Mouse (Mus musculus) intestine, embryonic 15.5 days (tissue): ENCODE measurements around the gene Epb41l5. TPM values are rescaled to one million over a fixed set of nuclear protein-coding genes. Genes with fewer than 3 reads are reported as not detected.

ENCODE experiments used
- ATAC-seq: fragments of 200-750 bp; cut with Nextera tagmentation; 2 replicates; pipeline ENCODE4 v1.8.0; 2017; ENCODE audit warnings: moderate TSS enrichment, moderate library complexity
- H3K27ac ChIP-seq: fragments of 300-500 bp; sonication (generic); 2 replicates; pipeline ENCODE4 v1.5.1; 2015; ENCODE audit warnings: mild to moderate bottlenecking, inconsistent platforms
- H3K27me3 ChIP-seq: fragments of 300-500 bp; sonication (generic); replicated peaks from 2 replicates; pipeline ENCODE4 v1.6.1; 2015; ENCODE audit warnings: inconsistent platforms
- H3K36me3 ChIP-seq: fragments of 300-500 bp; sonication (generic); 2 replicates; pipeline ENCODE4 v1.6.1; 2015; ENCODE audit warnings: inconsistent platforms
- H3K4me1 ChIP-seq: fragments of 300-500 bp; sonication (generic); replicated peaks from 2 replicates; pipeline ENCODE4 v1.6.1; 2015; ENCODE audit warnings: inconsistent platforms
- H3K4me2 ChIP-seq: fragments of 300-500 bp; sonication (generic); replicated peaks from 2 replicates; pipeline ENCODE4 v1.6.1; 2015; ENCODE audit warnings: mild to moderate bottlenecking, inconsistent platforms
- H3K4me3 ChIP-seq: fragments of 300-500 bp; sonication (generic); replicated peaks from 2 replicates; pipeline ENCODE4 v1.5.1; 2015; ENCODE audit warnings: inconsistent platforms
- H3K9ac ChIP-seq: fragments of 300-500 bp; sonication (generic); 2 replicates; pipeline ENCODE4 v1.6.1; 2015; ENCODE audit warnings: inconsistent platforms
- H3K9me3 ChIP-seq: fragments of 300-500 bp; sonication (generic); 2 replicates; pipeline ENCODE4 v1.6.1; 2016; ENCODE audit warnings: inconsistent platforms
- WGBS: fragments of 180-500 bp; shearing (Covaris S2); methylation state at CpG from one replicate; pipeline ENCODE4 v1.1.7; 2015; 5-methylcytosine and 5-hydroxymethylcytosine counted together
- polyA plus RNA-seq: library from polyadenylated mRNA; unstranded; fragments of >200 nt; fragmentation: Nextera tagmentation; extraction: Ambion mirVana; gene quantifications from 2 replicates; pipeline ENCODE4 v1.2.1, GENCODE M21; 2015

Epb41l5 gene
- polyA plus RNA-seq, 1 experiment from 2014 or later: 38.6 TPM

GRCm38 (mm10) chr1:119504260-119505062 lies 144.3 kb downstream of the Epb41l5 start, which contains the start of gene Ralb:
Ralb (minus strand) TSS chr1:119504794.
- no peaks in the 10 kb centered on the region for H3K27me3 ChIP-seq
- peak; percentile 98 for ATAC-seq
- peaks cover 9% of the 10 kb centered on the region for H3K4me1 ChIP-seq
- H3K9ac ChIP-seq: peak within 1 kb of the TSS; percentile 83
- H3K4me3 ChIP-seq: peak within 1 kb of the TSS; percentile 85
- no peaks in the 10 kb centered on the region for H3K9me3 ChIP-seq
- peak within 1 kb of the TSS; percentile 69 for H3K4me2 ChIP-seq
- no peaks in the 10 kb centered on the region; the same call in 1 of the 2 replicates for H3K36me3 ChIP-seq
- WGBS: under 1% methylated on average over 57 of the region's 57 CpGs
- H3K27ac ChIP-seq: peak within 1 kb of the TSS; percentile 82

DNA sequence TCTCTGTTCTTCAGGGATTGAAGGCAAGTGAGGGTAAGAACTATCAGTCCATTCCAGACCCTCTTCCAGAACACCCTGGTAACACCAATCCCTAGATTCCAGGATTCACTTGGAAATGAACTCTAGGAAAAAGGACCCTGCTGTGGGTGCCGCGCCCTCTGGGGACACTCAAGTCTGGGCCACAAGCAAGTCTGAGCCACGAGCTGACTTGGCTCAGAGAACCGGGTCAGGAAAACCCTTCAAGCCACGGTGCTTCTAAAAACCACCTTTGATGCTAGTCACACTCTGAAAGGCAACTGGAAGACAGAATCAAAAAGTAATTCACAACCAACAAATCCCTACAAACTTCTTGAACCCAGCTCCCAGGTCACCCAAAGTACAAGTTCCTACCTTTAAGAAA lies 145.0 kb downstream of the Epb41l5 start:
- Histone ChIP-seq H3K4me2 (peak overlapping the region; percentile 67), H3K27ac (peak overlapping the region; percentile 82), H3K4me1 (peaks cover 9% of the 10 kb centered on the region), H3K9ac (peak overlapping the region; percentile 83), H3K27me3 (no peaks in the 10 kb centered on the region), H3K4me3 (peak overlapping the region; percentile 85), H3K36me3 (no peaks in the 10 kb centered on the region; the same call in 1 of the 2 replicates), H3K9me3 (no peaks in the 10 kb centered on the region)
- WGBS: 16% methylated on average over 5 of the region's 5 CpGs
- no peak for ATAC-seq

GRCm38 (mm10) chr1:119503181-119503580 lies 145.6 kb downstream of the Epb41l5 start:
- H3K27me3 ChIP-seq: no peaks in the 10 kb centered on the region
- 63% methylated on average over 3 of the region's 3 CpGs for WGBS
- H3K9ac ChIP-seq: peak overlapping the region; percentile 83
- peaks cover 12% of the 10 kb centered on the region for H3K4me1 ChIP-seq
- no peak for ATAC-seq
- H3K27ac ChIP-seq: peak overlapping the region; percentile 82; the same call in 1 of the 2 replicates
- peak overlapping the region; percentile 67 for H3K4me2 ChIP-seq
- no peaks in the 10 kb centered on the region for H3K9me3 ChIP-seq
- H3K4me3 ChIP-seq: peak overlapping the region; percentile 85
- H3K36me3 ChIP-seq: no peaks in the 10 kb centered on the region; the same call in 1 of the 2 replicates

GRCm38 (mm10) chr1:119502729-119503128 lies 146.1 kb downstream of the Epb41l5 start:
- H3K4me2 ChIP-seq: peak overlapping the region; percentile 67
- H3K27ac ChIP-seq: no peak overlapping the region
- 90% methylated on average over 11 of the region's 11 CpGs for WGBS
- no peaks in the 10 kb centered on the region for H3K27me3 ChIP-seq
- H3K4me1 ChIP-seq: peaks cover 14% of the 10 kb centered on the region
- peak overlapping the region; percentile 83; the same call in 1 of the 2 replicates for H3K9ac ChIP-seq
- H3K4me3 ChIP-seq: peak overlapping the region; percentile 85
- ATAC-seq: no peak
- H3K9me3 ChIP-seq: no peaks in the 10 kb centered on the region
- H3K36me3 ChIP-seq: no peaks in the 10 kb centered on the region; the same call in 1 of the 2 replicates

DNA sequence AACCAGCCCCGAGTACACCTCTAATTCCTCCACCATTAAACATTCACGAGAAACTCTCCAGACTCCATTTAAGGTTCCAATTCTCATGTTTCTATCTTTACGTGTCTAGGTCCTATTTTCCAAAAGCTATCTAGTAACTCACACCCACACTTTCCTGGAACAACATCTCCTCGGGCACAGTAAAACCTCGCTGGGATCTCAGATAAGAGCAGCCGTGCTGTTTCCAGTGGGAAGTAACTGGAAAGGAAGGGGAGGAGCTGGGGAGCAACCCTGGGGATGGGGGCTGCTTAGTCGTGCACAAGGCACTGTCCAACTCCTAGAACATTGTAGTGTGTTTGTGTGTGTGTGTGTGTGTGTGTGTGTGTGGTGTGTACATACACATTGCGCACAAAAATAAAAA lies 146.9 kb downstream of the Epb41l5 start:
- Histone ChIP-seq H3K27ac (no peak overlapping the region), H3K4me3 (no peak overlapping the region), H3K9ac (no peak overlapping the region), H3K36me3 (no peaks in the 10 kb centered on the region; the same call in 1 of the 2 replicates), H3K27me3 (no peaks in the 10 kb centered on the region), H3K9me3 (no peaks in the 10 kb centered on the region), H3K4me1 (peaks cover 20% of the 10 kb centered on the region), H3K4me2 (no peak overlapping the region)
- WGBS: 64% methylated on average over 8 of the region's 8 CpGs
- ATAC-seq: no peak

GRCm38 (mm10) chr1:119499456-119499855 lies 149.3 kb downstream of the Epb41l5 start:
- H3K4me1 ChIP-seq: peaks cover 26% of the 10 kb centered on the region
- 86% methylated on average over 10 of the region's 10 CpGs for WGBS
- no peaks in the 10 kb centered on the region for H3K27me3 ChIP-seq
- no peak overlapping the region for H3K9ac ChIP-seq
- no peak for ATAC-seq
- no peak overlapping the region for H3K4me3 ChIP-seq
- H3K36me3 ChIP-seq: peaks cover 2% of the 10 kb centered on the region; the same call in 1 of the 2 replicates
- H3K27ac ChIP-seq: no peak overlapping the region
- H3K4me2 ChIP-seq: no peak overlapping the region
- H3K9me3 ChIP-seq: no peaks in the 10 kb centered on the region

GRCm38 (mm10) chr1:119498536-119499231 lies 150.1 kb downstream of the Epb41l5 start:
- ATAC-seq: peak; percentile 68
- no peaks in the 10 kb centered on the region for H3K9me3 ChIP-seq
- WGBS: 77% methylated on average over 9 of the region's 9 CpGs
- no peaks in the 10 kb centered on the region for H3K27me3 ChIP-seq
- H3K4me1 ChIP-seq: peaks cover 26% of the 10 kb centered on the region
- H3K27ac ChIP-seq: peak overlapping the region; percentile 30; the same call in 1 of the 2 replicates
- no peak overlapping the region for H3K4me2 ChIP-seq
- H3K9ac ChIP-seq: no peak overlapping the region
- H3K4me3 ChIP-seq: no peak overlapping the region
- peaks cover 2% of the 10 kb centered on the region; the same call in 1 of the 2 replicates for H3K36me3 ChIP-seq

GRCm38 (mm10) chr1:119497346-119498004 lies 151.3 kb downstream of the Epb41l5 start:
- no peak overlapping the region for H3K9ac ChIP-seq
- H3K4me3 ChIP-seq: no peak overlapping the region
- no peak for ATAC-seq
- no peak overlapping the region for H3K27ac ChIP-seq
- H3K9me3 ChIP-seq: no peaks in the 10 kb centered on the region
- peaks cover 2% of the 10 kb centered on the region; the same call in 1 of the 2 replicates for H3K36me3 ChIP-seq
- 76% methylated on average over 5 of the region's 5 CpGs for WGBS
- peaks cover 23% of the 10 kb centered on the region for H3K4me1 ChIP-seq
- no peak overlapping the region for H3K4me2 ChIP-seq
- H3K27me3 ChIP-seq: no peaks in the 10 kb centered on the region

DNA sequence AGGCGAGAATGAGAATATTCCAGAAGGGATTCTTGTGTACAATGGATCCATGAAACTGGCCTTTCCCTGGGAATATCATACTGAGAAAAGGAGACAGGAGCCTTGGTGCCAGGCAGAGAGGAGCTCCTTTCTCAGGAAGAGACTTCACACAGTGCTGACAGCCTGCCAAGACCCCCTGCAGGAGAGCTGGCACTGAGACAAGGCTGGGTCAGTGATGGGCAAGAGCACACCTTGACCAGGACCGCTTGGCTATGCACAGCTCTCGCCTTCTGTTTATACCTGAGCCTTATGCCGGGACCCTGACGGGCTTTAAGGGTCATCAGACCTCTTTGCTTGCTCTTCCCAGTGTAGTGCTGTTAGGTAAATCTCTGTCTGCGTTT lies 153.4 kb downstream of the Epb41l5 start:
- H3K4me2 ChIP-seq: no peak overlapping the region
- H3K4me3 ChIP-seq: no peak overlapping the region
- no peak overlapping the region for H3K27ac ChIP-seq
- H3K36me3 ChIP-seq: peaks cover 2% of the 10 kb centered on the region; the same call in 1 of the 2 replicates
- H3K4me1 ChIP-seq: peaks cover 36% of the 10 kb centered on the region
- no peaks in the 10 kb centered on the region for H3K9me3 ChIP-seq
- no peak for ATAC-seq
- 82% methylated on average over 6 of the region's 6 CpGs for WGBS
- no peak overlapping the region for H3K9ac ChIP-seq
- H3K27me3 ChIP-seq: no peaks in the 10 kb centered on the region

Other genes starting within 250 kb of the Epb41l5 start
- 0.11 and 0.16 TPM in 2 replicates for gene Inhbb, start 226.8 kb downstream of the Epb41l5 start, polyA plus RNA-seq
- gene Ralb, start 144.2 kb downstream of the Epb41l5 start, polyA plus RNA-seq: 172 and 179 TPM in 2 replicates
- gene Tmem185b, start 122.8 kb downstream of the Epb41l5 start, polyA plus RNA-seq: 24.0 and 25.7 TPM in 2 replicates
- gene Ptpn4, start 188.6 kb upstream of the Epb41l5 start, polyA plus RNA-seq: 5.2 and 7.5 TPM in 2 replicates